Mouse (Mus musculus): ENCODE measurements around the gene Far2.

GRCm38 (mm10) chr6:148216752-148217151 is 169.7 kb downstream of the Far2 start:
- TF ChIP-seq POLR2A (IDR thresholded peaks at IDR 0.05; ENCODE audit: extremely low read depth, insufficient read depth, low read length): no peak
- no peak for TF ChIP-seq CTCF (IDR thresholded peaks at IDR 0.05; ENCODE audit: low read depth, low read length)
